Comparison of ENCODE assay signal across 21 mouse cellular contexts in the genomic region with DNA sequence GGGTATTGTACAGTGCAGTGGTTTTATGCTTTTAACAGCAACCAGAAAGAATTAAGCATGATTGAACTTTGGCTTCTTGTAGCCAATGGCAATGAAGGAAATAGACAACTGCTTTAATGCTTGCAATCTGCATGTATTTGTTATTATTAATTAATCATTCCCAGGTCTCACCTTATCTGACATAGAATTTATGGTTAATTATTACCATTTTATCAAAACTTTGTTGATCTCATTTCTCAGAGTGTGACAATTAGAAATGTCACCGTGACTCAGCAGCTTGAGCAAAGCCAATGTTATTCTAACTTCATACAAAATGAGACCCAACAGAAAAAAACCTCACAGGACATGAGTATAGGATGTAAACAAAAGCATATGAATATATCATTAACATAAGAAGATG. TPM values are rescaled to one million over a fixed set of nuclear protein-coding genes. Genes with fewer than 3 reads are reported as not detected.
"Had no signal": no experiment of that assay in that cellular context is flagged by ENCODE, and none has a peak within 500 bp of the region (broad histone marks: within the 10 kb centered on the region; RNA-seq: fewer than 3 reads in every experiment).

No protein-coding gene starts in this region.

- H3K9me3 ChIP-seq: neural tube, embryonic 13.5 days; neural tube, embryonic 15.5 days; stomach, embryonic 15.5 days had no signal

- DNase-seq: retina, postnatal 1 day; right cerebral cortex, adult 18-20 months; right cerebral cortex, postnatal 14 days; right cerebral cortex, postnatal 25 days; right cerebral cortex, postnatal 4 days; spleen, adult 18-20 months; thymus, adult 18-20 months; thymus, adult 2 months; thymus, postnatal 14 days; thymus, postnatal 25 days; thymus, postnatal 36 days; thymus, postnatal 4 days had no signal

- H3K4me1 ChIP-seq: neural tube, embryonic 13.5 days; neural tube, embryonic 15.5 days; stomach, embryonic 15.5 days had no signal

- H3K27me3 ChIP-seq: neural tube, embryonic 13.5 days; neural tube, embryonic 15.5 days; stomach, embryonic 15.5 days had no signal

- H3K36me3 ChIP-seq: neural tube, embryonic 13.5 days; neural tube, embryonic 15.5 days; stomach, embryonic 15.5 days had no signal

- H3K4me2 ChIP-seq: neural tube, embryonic 13.5 days; neural tube, embryonic 15.5 days; stomach, embryonic 15.5 days had no signal

- H3K27ac ChIP-seq: neural tube, embryonic 13.5 days; neural tube, embryonic 15.5 days; stomach, embryonic 15.5 days; stomach, postnatal 0 days had no signal

- H3K4me3 ChIP-seq: neural tube, embryonic 13.5 days; neural tube, embryonic 15.5 days; stomach, embryonic 15.5 days had no signal

- H3K9ac ChIP-seq: neural tube, embryonic 13.5 days; neural tube, embryonic 15.5 days; stomach, embryonic 15.5 days had no signal

RNA-seq across cellular contexts. Expression of a gene that starts 30.0 kb away (rescaled TPM):
- total RNA-seq: neutrophil, adult 5-6 weeks had no signal
- polyA plus RNA-seq: neural tube, embryonic 13.5 days; neural tube, embryonic 14.5 days; neural tube, embryonic 15.5 days; spleen, adult 2 months; testis, adult 2 months; thymus, adult 2 months; thymus, postnatal 0 days had no signal
